Mouse (Mus musculus) urinary bladder, postnatal 25 days (tissue): Measurements from ENCODE around the gene St6galnac3.

Experiments used
- DNase-seq: peaks from one replicate; pipeline ENCODE4 v3.0.0; 2022; ENCODE audit warnings: low spot score

Gene St6galnac3

DNA sequence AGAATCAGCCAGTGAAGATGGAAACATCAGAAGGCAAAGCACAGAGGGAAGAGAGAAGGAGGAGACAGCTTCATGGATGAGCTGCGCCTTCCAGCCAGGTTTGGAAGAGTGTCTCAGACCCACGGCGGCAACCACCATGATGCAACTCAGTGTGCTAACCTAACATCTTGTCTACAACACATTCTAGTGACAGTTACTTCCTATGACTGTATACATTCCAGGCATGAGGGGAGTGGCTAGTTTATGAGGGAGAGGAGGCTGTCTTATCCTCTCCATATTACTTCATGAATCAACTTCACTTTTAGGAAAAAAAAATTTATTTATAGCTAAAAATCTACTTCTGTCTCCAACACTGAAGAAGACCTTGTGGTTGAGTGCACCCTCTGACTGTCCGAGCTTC is 264.8 kb downstream of the St6galnac3 start:
- no peak for DNase-seq

GRCm38 (mm10) chr3:153458593-153458992 is 266.4 kb downstream of the St6galnac3 start:
- no peak for DNase-seq

DNA sequence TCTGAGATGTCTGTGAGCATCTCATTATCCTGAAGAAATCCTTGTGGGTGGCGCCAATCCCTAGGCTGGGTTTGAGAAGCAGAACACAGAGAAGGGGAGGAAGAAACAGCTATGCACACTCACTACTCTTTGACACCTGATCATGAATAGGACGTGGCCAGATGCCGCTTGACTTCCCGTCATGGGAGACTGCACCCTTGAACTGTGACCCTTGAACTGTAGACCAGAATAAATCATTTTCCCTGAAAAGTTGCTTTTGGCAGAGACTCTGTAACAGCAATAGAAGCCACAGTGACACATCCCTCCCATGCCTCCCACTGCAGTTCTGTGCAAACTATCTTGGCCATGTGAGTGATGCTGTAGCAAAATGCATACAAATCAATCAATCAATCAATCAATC is 267.3 kb downstream of the St6galnac3 start:
- DNase-seq = no peak

DNA sequence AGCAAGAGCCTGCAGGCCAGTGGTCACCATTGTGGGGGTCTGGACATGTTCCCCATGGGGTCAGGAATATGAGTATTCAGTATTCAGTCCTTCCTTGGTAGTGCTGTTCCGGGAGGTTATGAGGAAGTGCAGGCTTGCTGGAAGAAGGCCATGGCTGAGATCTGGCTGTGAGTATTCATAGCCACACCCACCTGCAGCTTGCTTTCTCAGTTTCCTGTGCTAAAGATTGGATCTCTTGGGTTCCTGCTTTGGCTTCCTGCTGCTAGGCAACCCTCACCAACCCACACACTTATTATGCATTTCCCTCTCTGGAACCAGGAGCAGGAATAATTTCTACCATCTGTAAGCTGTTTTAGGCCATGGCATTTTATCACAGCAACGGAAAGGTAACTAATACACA is 267.8 kb downstream of the St6galnac3 start:
- DNase-seq = no peak

GRCm38 (mm10) chr3:153456227-153456626 is 268.7 kb downstream of the St6galnac3 start:
- DNase-seq = no peak

GRCm38 (mm10) chr3:153453127-153454049 is 271.6 kb downstream of the St6galnac3 start:
- DNase-seq = no peak

GRCm38 (mm10) chr3:153452299-153452996 is 272.5 kb downstream of the St6galnac3 start:
- no peak for DNase-seq

- DNase-seq = no peak
Observed at GRCm38 (mm10) chr3:153441329-153441728, 283.6 kb downstream of the St6galnac3 start.

DNA sequence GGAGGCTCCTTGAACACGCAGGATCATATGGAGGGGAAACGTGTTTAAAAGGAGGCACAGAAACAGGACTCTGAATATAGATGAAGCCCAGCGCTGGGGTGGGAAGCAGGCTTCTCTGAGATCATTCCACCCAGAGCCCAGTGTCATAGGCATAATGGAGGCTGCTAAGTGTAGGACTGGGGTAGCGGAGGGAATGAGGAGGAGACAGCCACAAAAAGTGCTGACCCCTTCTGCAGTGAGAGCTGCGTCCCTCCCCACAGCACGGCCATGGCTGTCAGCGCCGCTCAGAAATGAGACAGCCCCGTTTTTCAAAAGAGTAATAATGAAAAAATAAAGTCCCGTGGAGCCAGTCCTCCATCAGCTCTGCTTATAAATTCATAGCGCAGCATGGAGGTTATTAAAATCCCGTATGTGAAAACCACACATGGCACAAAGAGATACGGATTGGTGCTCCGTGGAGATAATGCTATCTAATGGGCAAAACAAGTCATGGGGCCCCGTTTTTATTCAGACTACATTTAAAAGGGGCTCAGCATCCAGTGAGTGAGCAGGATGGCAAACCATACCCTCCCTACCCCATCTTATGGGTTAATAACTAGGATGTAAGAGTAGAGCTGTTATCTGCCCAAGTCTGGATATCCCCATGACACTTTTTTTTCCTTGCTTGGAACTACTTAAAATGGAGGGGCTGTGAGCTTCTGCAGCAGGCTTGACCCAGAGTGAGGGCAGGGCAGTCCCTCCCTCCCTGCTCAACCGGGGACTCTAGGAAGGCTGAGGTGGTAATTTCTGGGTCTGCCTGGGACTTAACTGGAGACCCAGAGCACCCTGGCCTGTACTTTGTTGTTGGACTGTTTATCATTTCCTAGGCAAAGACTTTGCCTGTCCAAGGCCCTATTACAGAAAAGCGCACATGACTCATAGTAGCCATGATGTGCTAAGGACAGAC is 288.6 kb downstream of the St6galnac3 start:
- DNase-seq = no peak

DNA sequence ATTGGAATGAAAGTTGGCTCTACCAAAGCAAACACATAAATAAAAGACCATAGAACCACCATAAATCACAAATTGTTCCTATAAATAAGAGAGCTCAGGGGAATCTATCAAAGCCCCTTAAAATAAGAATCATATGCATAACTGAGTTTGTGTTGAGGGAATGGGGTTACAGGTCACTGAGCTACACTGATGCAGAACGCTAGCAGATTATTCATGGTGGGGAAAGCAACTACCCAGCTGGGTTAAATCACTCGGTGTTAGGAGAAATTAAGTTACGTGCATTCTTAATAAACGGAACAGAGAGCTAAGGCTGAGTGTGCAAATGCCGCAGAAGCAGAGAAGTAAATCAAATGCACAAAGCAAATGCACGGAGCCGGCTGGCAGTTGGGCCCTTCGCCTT is 292.0 kb downstream of the St6galnac3 start:
- no peak for DNase-seq

GRCm38 (mm10) chr3:153432053-153432816 is 292.7 kb downstream of the St6galnac3 start:
- DNase-seq = no peak

DNA sequence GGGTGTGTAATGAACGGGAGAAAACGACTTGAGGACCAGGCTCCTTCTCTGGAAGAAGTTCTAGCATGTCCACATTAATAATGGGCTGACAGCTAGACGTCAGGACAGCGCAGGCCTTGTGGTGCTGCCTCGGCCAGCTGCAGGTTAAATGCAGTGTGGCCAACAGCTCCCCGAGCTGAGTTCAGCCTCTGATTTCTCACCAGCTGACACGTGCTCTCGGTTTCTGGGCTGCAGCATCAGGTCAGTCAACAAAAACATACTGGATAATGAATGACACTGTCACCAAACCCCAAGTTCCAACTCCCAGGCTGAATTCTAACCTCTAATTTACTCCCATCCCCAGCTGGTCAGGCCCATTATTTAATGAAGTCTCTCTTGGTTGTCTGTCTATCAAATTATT is 295.1 kb downstream of the St6galnac3 start:
- no peak for DNase-seq

- no peak for DNase-seq
Observed at GRCm38 (mm10) chr3:153421918-153422290, 303.1 kb downstream of the St6galnac3 start.

- no peak for DNase-seq
Observed at GRCm38 (mm10) chr3:153421060-153421917, 303.7 kb downstream of the St6galnac3 start.

GRCm38 (mm10) chr3:153419331-153419730 is 305.6 kb downstream of the St6galnac3 start:
- no peak for DNase-seq

DNA sequence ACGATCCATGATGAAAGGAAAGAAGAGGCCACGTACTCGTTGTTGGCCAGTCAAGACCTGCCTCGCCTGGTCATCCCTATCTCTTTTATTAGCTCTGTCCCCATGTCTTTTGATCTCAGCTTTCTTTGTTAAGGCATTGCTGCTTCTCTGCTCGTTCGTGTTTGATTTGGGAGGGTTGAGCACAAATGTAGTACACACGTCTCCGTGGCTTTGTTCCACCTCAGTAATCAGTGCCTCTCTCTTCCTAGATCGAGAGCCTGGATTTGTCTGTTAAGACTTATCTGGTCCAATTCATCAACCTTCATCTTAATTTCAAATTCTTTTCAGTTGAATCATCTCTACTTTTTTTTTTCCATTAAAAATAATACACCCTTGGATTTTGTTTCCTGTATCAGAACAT is 308.0 kb downstream of the St6galnac3 start:
- no peak for DNase-seq

- no peak for DNase-seq
Observed at GRCm38 (mm10) chr3:153416383-153416782, 308.6 kb downstream of the St6galnac3 start.

DNA sequence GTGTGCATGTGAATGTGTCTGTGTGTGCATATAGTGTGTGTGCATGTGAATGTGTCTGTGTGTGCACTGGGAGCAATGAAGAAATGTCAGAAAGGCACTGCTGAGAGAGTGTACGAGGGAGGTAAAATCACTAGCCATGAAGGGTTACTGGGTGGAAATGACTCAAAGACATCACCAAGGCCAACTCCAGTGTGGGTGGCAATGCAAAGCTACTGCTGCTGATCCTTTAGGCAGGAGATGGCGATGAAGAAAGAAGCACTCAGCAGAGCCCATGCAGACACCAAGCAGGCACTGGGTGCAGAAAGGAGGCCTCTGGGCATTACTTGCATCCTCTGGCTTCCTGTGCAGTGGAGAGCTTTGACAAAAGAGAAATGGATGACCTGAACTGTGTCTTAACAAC is 310.8 kb downstream of the St6galnac3 start:
- DNase-seq = no peak

DNA sequence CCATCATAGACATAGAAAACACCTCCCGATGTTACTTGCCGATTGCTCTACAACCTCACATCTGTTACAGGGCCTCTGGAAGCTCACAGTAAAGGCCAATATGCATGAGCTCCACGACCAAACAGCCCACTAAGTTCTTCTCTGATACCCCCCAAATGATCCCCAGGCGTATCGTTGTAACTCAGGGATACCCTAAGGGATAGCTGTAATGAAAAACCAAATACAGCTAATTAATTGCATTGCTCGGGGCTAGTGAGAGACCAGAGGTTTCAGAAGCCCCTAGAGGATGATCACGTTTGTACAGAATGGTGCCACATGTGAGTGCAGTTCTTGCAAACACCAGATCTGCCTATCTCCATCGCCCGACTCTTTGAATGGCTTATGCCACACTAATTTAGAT is 315.7 kb downstream of the St6galnac3 start:
- no peak for DNase-seq

GRCm38 (mm10) chr3:153408361-153408760 is 316.6 kb downstream of the St6galnac3 start:
- no peak for DNase-seq
